Mouse (Mus musculus) heart, embryonic 11.5 days (tissue): ENCODE measurements around the gene Gng8. TPM values are rescaled to one million over a fixed set of nuclear protein-coding genes. Genes with fewer than 3 reads are reported as not detected.

ENCODE experiments used
- ATAC-seq: fragments of 200-750 bp; cut with Nextera tagmentation; replicated peaks from 2 replicates; pipeline ENCODE4 v1.8.0; 2017; ENCODE audit warnings: moderate library complexity; ENCODE audit not compliant: insufficient number of reproducible peaks, low FRiP score, low TSS enrichment
- H3K27ac ChIP-seq: fragments of 300-500 bp; sonication (generic); 2 replicates; pipeline ENCODE4 v1.5.1; 2014; ENCODE audit warnings: mild to moderate bottlenecking, low read depth, low read length
- H3K27me3 ChIP-seq: fragments of 300-500 bp; sonication (generic); 2 replicates; pipeline ENCODE4 v1.6.1; 2014; ENCODE audit warnings: mild to moderate bottlenecking, low read length, mixed read lengths; ENCODE audit not compliant: control insufficient read depth, insufficient read depth
- H3K36me3 ChIP-seq: fragments of 300-500 bp; sonication (generic); 2 replicates; pipeline ENCODE4 v1.6.1; 2014; ENCODE audit warnings: mild to moderate bottlenecking, low read length, moderate library complexity, mixed read lengths; ENCODE audit not compliant: control insufficient read depth, insufficient read depth
- H3K4me1 ChIP-seq: fragments of 300-500 bp; sonication (generic); 2 replicates; pipeline ENCODE4 v1.6.1; 2014; ENCODE audit warnings: low read length; ENCODE audit not compliant: control insufficient read depth, insufficient read depth
- H3K4me2 ChIP-seq: fragments of 300-500 bp; sonication (generic); 2 replicates; pipeline ENCODE4 v1.6.1; 2014; ENCODE audit warnings: mild to moderate bottlenecking, moderate library complexity
- H3K4me3 ChIP-seq: fragments of 300-500 bp; sonication (generic); 2 replicates; pipeline ENCODE4 v1.5.1; 2014; ENCODE audit warnings: low read depth, low read length
- H3K9ac ChIP-seq: fragments of 300-500 bp; sonication (generic); 2 replicates; pipeline ENCODE4 v1.6.1; 2014; ENCODE audit warnings: mild to moderate bottlenecking, low read depth, low read length, moderate library complexity
- H3K9me3 ChIP-seq: fragments of 300-500 bp; sonication (generic); replicated peaks from 2 replicates; pipeline ENCODE4 v1.6.1; 2016; ENCODE audit warnings: low read length; ENCODE audit not compliant: control insufficient read depth
- WGBS: fragments of 180-500 bp; shearing (Covaris S2); extraction: QIAGEN DNeasy Blood & Tissue Kit; methylation state at CpG from one replicate; pipeline ENCODE4 v1.1.7; 2014; ENCODE audit not compliant: insufficient replicate concordance; 5-methylcytosine and 5-hydroxymethylcytosine counted together
- polyA plus RNA-seq: library from polyadenylated mRNA; unstranded; fragments of >200 nt; fragmentation: Nextera tagmentation; extraction: Ambion mirVana; gene quantifications from 2 replicates; pipeline ENCODE4 v1.2.1, GENCODE M21; 2014

Gng8 gene
- polyA plus RNA-seq, 1 experiment from 2014 or later, result 4.2 TPM

GRCm38 (mm10) chr7:16906281-16906680 is 14.7 kb downstream of the Gng8 start, which contains the start of gene Ptgir:
Gene Ptgir, plus strand, starts transcription at chr7:16906490.
- peaks cover 42% of the 10 kb centered on the region for H3K4me1 ChIP-seq
- H3K36me3 ChIP-seq, result no peaks in the 10 kb centered on the region
- peaks cover 55% of the 10 kb centered on the region for H3K27me3 ChIP-seq
- no peak within 1 kb of the TSS for H3K4me2 ChIP-seq
- H3K9ac ChIP-seq, result peak within 1 kb of the TSS; percentile 16; the same call in 1 of the 2 replicates
- H3K4me3 ChIP-seq, result no peak within 1 kb of the TSS
- 21% methylated on average over 6 of the region's 6 CpGs for WGBS
- no peak for ATAC-seq
- H3K9me3 ChIP-seq, result no peaks in the 10 kb centered on the region
- H3K27ac ChIP-seq, result no peak within 1 kb of the TSS

GRCm38 (mm10) chr7:16906889-16907559 is 15.4 kb downstream of the Gng8 start:
- no peak overlapping the region for H3K9ac ChIP-seq
- peaks cover 52% of the 10 kb centered on the region for H3K27me3 ChIP-seq
- 84% methylated on average over 41 of the region's 41 CpGs for WGBS
- H3K4me1 ChIP-seq, result peaks cover 40% of the 10 kb centered on the region
- H3K4me3 ChIP-seq, result no peak overlapping the region
- H3K36me3 ChIP-seq, result no peaks in the 10 kb centered on the region
- no peak for ATAC-seq
- no peaks in the 10 kb centered on the region for H3K9me3 ChIP-seq
- H3K27ac ChIP-seq, result no peak overlapping the region
- H3K4me2 ChIP-seq, result no peak overlapping the region

- no peak overlapping the region for H3K4me2 ChIP-seq
- no peaks in the 10 kb centered on the region for H3K9me3 ChIP-seq
- peaks cover 50% of the 10 kb centered on the region for H3K27me3 ChIP-seq
- 7% methylated on average over 7 of the region's 7 CpGs for whole genome bisulfite sequencing
- no peak overlapping the region for H3K4me3 ChIP-seq
- no peak overlapping the region for H3K27ac ChIP-seq
- ATAC-seq, result no peak
- no peaks in the 10 kb centered on the region for H3K36me3 ChIP-seq
- H3K9ac ChIP-seq, result no peak overlapping the region
- H3K4me1 ChIP-seq, result peaks cover 38% of the 10 kb centered on the region
Observed at GRCm38 (mm10) chr7:16907842-16908241, 16.3 kb downstream of the Gng8 start.

- Histone ChIP-seq H3K4me3 (no peak overlapping the region), H3K4me1 (peaks cover 38% of the 10 kb centered on the region), H3K27me3 (peaks cover 46% of the 10 kb centered on the region), H3K36me3 (no peaks in the 10 kb centered on the region), H3K27ac (no peak overlapping the region), H3K9me3 (no peaks in the 10 kb centered on the region), H3K4me2 (no peak overlapping the region), H3K9ac (no peak overlapping the region)
- 20% methylated on average over 11 of the region's 11 CpGs for WGBS
- ATAC-seq, result no peak
Observed at GRCm38 (mm10) chr7:16908367-16908766, 16.8 kb downstream of the Gng8 start.

- 43% methylated on average over 11 of the region's 11 CpGs for WGBS
- no peak overlapping the region for H3K4me3 ChIP-seq
- H3K27me3 ChIP-seq, result peaks cover 42% of the 10 kb centered on the region
- no peaks in the 10 kb centered on the region for H3K36me3 ChIP-seq
- peaks cover 38% of the 10 kb centered on the region for H3K4me1 ChIP-seq
- H3K9me3 ChIP-seq, result no peaks in the 10 kb centered on the region
- no peak overlapping the region for H3K9ac ChIP-seq
- H3K4me2 ChIP-seq, result no peak overlapping the region
- no peak overlapping the region for H3K27ac ChIP-seq
- ATAC-seq, result no peak
Observed at GRCm38 (mm10) chr7:16908859-16909258, 17.3 kb downstream of the Gng8 start.

- Histone ChIP-seq H3K27ac (no peak overlapping the region), H3K27me3 (peaks cover 38% of the 10 kb centered on the region), H3K4me1 (peaks cover 38% of the 10 kb centered on the region), H3K9ac (no peak overlapping the region), H3K9me3 (no peaks in the 10 kb centered on the region), H3K36me3 (no peaks in the 10 kb centered on the region; the same call in 1 of the 2 replicates), H3K4me2 (no peak overlapping the region), H3K4me3 (no peak overlapping the region)
- ATAC-seq, result no peak
- WGBS, result 40% methylated on average over 10 of the region's 10 CpGs
Observed at GRCm38 (mm10) chr7:16909909-16910308, 18.3 kb downstream of the Gng8 start.

GRCm38 (mm10) chr7:16911904-16912303 is 20.3 kb downstream of the Gng8 start:
- ATAC-seq, result no peak
- WGBS, result 94% methylated on average over 3 of the region's 3 CpGs
- Histone ChIP-seq H3K4me1 (peaks cover 22% of the 10 kb centered on the region), H3K9me3 (no peaks in the 10 kb centered on the region), H3K27ac (no peak overlapping the region), H3K4me2 (no peak overlapping the region), H3K9ac (no peak overlapping the region), H3K36me3 (peaks cover 12% of the 10 kb centered on the region), H3K4me3 (no peak overlapping the region), H3K27me3 (peaks cover 27% of the 10 kb centered on the region)

- Histone ChIP-seq H3K4me2 (no peak overlapping the region), H3K4me3 (no peak overlapping the region), H3K27ac (no peak overlapping the region), H3K9ac (no peak overlapping the region), H3K36me3 (peaks cover 16% of the 10 kb centered on the region), H3K9me3 (no peaks in the 10 kb centered on the region), H3K4me1 (peaks cover 19% of the 10 kb centered on the region), H3K27me3 (peaks cover 23% of the 10 kb centered on the region)
- ATAC-seq, result no peak
- 77% methylated on average over 6 of the region's 6 CpGs for WGBS
Observed at GRCm38 (mm10) chr7:16912360-16912759, 20.8 kb downstream of the Gng8 start.
